Mouse (Mus musculus) kidney, adult 2 months (tissue): ENCODE data around the gene B3galnt1.

Experiments
- CTCF ChIP-seq: fragments of 200-500 bp; conservative IDR thresholded peaks from 2 replicates; pipeline ENCODE4 v1.5.1; 2011; ENCODE audit warnings: low read depth, mild to moderate bottlenecking, control low read depth, low read length, moderate library complexity, mixed read lengths; ENCODE audit not compliant: insufficient read depth, insufficient read length
- POLR2A ChIP-seq: fragments of 200-500 bp; IDR thresholded peaks from one replicate; pipeline ENCODE4 v1.6.1; 2011; ENCODE audit warnings: low read depth, low read length, control low read depth

DNA sequence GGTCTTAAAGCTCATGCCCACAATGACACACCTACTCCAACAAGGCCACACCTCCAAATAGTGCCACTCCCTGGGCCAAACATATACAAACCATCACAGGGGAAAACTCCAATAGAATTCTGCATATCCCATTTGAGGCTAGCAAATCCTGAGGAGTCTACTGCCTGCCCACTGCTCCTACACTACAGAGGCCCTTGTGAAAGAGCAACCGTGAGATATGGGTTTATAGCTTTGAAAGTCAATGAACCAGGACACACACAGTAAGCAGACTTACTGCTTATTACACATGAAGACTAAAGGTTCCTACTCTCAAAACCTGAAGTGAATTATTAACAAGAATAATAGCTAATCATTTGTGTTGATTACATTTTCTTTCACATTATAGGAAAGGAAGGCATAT, 15.0 kb downstream of the B3galnt1 start:
- TF ChIP-seq POLR2A (no peak), CTCF (no peak)
